Mouse (Mus musculus) intestine, embryonic 15.5 days (tissue): Measurements from ENCODE around the gene Hes6. TPM values are rescaled to one million over a fixed set of nuclear protein-coding genes. Genes with fewer than 3 reads are reported as not detected.

Experiments used
- ATAC-seq: fragments of 200-750 bp; cut with Nextera tagmentation; 2 replicates; pipeline ENCODE4 v1.8.0; 2017; ENCODE audit warnings: moderate TSS enrichment, moderate library complexity
- H3K27ac ChIP-seq: fragments of 300-500 bp; sonication (generic); 2 replicates; pipeline ENCODE4 v1.5.1; 2015; ENCODE audit warnings: mild to moderate bottlenecking, inconsistent platforms
- H3K27me3 ChIP-seq: fragments of 300-500 bp; sonication (generic); replicated peaks from 2 replicates; pipeline ENCODE4 v1.6.1; 2015; ENCODE audit warnings: inconsistent platforms
- H3K36me3 ChIP-seq: fragments of 300-500 bp; sonication (generic); 2 replicates; pipeline ENCODE4 v1.6.1; 2015; ENCODE audit warnings: inconsistent platforms
- H3K4me1 ChIP-seq: fragments of 300-500 bp; sonication (generic); replicated peaks from 2 replicates; pipeline ENCODE4 v1.6.1; 2015; ENCODE audit warnings: inconsistent platforms
- H3K4me2 ChIP-seq: fragments of 300-500 bp; sonication (generic); replicated peaks from 2 replicates; pipeline ENCODE4 v1.6.1; 2015; ENCODE audit warnings: mild to moderate bottlenecking, inconsistent platforms
- H3K4me3 ChIP-seq: fragments of 300-500 bp; sonication (generic); replicated peaks from 2 replicates; pipeline ENCODE4 v1.5.1; 2015; ENCODE audit warnings: inconsistent platforms
- H3K9ac ChIP-seq: fragments of 300-500 bp; sonication (generic); 2 replicates; pipeline ENCODE4 v1.6.1; 2015; ENCODE audit warnings: inconsistent platforms
- H3K9me3 ChIP-seq: fragments of 300-500 bp; sonication (generic); 2 replicates; pipeline ENCODE4 v1.6.1; 2016; ENCODE audit warnings: inconsistent platforms
- WGBS: fragments of 180-500 bp; shearing (Covaris S2); methylation state at CpG from one replicate; pipeline ENCODE4 v1.1.7; 2015; 5-methylcytosine and 5-hydroxymethylcytosine counted together
- polyA plus RNA-seq: library from polyadenylated mRNA; unstranded; fragments of >200 nt; fragmentation: Nextera tagmentation; extraction: Ambion mirVana; gene quantifications from 2 replicates; pipeline ENCODE4 v1.2.1, GENCODE M21; 2015

Hes6 gene
- polyA plus RNA-seq, 1 experiment from 2014 or later = 94.0 TPM

- no peaks in the 10 kb centered on the region for H3K36me3 ChIP-seq
- H3K27ac ChIP-seq = peak overlapping the region; percentile 90; the same call in 1 of the 2 replicates
- H3K4me1 ChIP-seq = peaks cover 30% of the 10 kb centered on the region
- no peak overlapping the region for H3K9ac ChIP-seq
- ATAC-seq = no peak
- no peak overlapping the region for H3K4me3 ChIP-seq
- 72% methylated on average over 4 of the region's 4 CpGs for WGBS
- H3K4me2 ChIP-seq = peak overlapping the region; percentile 96; the same call in 1 of the 2 replicates
- no peaks in the 10 kb centered on the region for H3K9me3 ChIP-seq
- H3K27me3 ChIP-seq = no peaks in the 10 kb centered on the region
Observed at GRCm38 (mm10) chr1:91414903-91415302, 1.1 kb upstream of the Hes6 start.

DNA sequence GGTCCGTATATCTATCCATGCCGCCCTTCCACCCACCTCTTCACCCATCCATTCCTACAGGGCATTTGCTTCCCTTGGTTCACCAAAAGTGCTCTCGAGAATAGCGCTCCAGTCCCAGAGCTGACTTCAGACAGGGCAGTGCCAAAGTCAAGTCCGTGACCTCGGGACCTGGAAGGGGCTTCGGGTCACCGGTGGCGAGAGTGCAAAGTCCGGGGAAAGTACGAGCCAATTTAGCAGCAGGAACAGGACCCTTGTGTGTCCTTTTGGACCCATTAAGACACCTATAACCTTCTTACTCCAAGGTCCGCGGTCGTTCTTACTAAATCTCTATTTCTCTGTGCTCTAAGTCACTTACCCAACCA, 321 bp downstream of the Hes6 start:
- Histone ChIP-seq H3K27me3 (no peaks in the 10 kb centered on the region), H3K27ac (peak overlapping the region; percentile 90), H3K4me1 (peaks cover 30% of the 10 kb centered on the region), H3K36me3 (no peaks in the 10 kb centered on the region), H3K9ac (peak overlapping the region; percentile 51), H3K9me3 (no peaks in the 10 kb centered on the region), H3K4me3 (peak overlapping the region; percentile 68), H3K4me2 (peak overlapping the region; percentile 96)
- ATAC-seq = peak; percentile 11
- WGBS = under 1% methylated on average over 14 of the region's 14 CpGs

DNA sequence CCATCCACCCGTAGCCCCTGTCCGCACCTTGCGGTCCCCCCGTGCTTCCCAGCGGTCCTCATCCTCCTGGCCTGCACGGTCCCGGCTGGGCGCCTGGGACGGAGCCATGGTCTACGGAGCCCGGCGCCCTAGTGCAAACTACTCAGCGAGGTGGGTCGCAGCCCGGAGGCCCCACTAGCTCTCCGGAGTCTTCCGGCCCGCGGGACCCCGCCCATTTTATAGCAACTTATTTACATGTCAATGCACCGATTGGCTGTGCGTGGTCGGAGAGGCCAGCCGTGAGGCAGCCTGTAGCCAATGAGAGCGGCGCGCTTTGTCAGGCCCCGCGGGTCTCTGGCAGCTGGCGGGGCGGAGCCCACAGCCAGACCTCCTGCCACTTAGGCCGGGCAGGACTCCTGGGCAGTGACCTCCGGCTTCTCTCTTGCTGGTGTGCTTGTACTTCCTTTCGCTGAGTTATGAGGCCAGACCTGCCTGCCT, 770 bp downstream of the Hes6 start:
- peak overlapping the region; percentile 90 for H3K27ac ChIP-seq
- H3K4me1 ChIP-seq = peaks cover 30% of the 10 kb centered on the region
- no peaks in the 10 kb centered on the region for H3K9me3 ChIP-seq
- H3K27me3 ChIP-seq = no peaks in the 10 kb centered on the region
- no peaks in the 10 kb centered on the region for H3K36me3 ChIP-seq
- peak overlapping the region; percentile 89 for H3K9ac ChIP-seq
- WGBS = under 1% methylated on average over 34 of the region's 34 CpGs
- peak; percentile 96 for ATAC-seq
- peak overlapping the region; percentile 96 for H3K4me2 ChIP-seq
- H3K4me3 ChIP-seq = peak overlapping the region; percentile 68

GRCm38 (mm10) chr1:91412286-91413029, 1.4 kb downstream of the Hes6 start:
- Histone ChIP-seq H3K4me1 (peaks cover 30% of the 10 kb centered on the region), H3K27ac (peak overlapping the region; percentile 70), H3K4me2 (peak overlapping the region; percentile 96), H3K9me3 (no peaks in the 10 kb centered on the region), H3K36me3 (no peaks in the 10 kb centered on the region), H3K4me3 (peak overlapping the region; percentile 68), H3K27me3 (no peaks in the 10 kb centered on the region), H3K9ac (peak overlapping the region; percentile 89)
- 3% methylated on average over 59 of the region's 65 CpGs for WGBS
- peak; percentile 62 for ATAC-seq

DNA sequence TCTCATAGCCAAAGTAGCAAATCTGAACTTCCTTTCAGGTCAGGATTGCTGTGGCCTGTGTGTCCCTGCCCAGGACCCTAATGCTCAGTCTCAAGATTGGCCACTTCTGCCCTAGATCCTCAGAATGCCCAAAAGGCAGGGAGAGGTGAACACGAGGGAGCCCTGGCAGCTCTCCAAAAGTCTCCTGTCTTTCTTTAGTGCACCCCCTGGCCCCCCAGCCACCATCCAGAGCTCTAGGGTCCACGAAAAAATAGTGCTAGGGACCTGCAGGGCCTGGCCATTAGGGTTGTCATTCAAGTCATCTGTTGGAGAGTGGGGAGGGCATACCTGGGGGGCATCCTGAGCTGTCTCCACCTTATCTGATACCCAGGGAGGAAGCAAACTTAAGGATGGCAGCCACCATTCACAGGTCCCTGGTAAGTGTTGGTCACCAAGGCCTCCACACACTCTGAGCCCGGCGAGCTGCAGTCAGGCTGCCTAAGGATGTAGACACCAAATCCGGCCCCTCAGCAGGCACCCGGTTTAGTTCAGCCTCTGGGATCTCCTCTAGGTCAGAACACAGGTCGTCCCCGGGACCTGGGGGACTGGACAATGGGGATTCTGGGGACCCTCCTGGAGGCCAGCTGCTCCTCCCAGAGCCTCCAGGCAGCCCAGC, 2.1 kb downstream of the Hes6 start:
- 74% methylated on average over 8 of the region's 8 CpGs for WGBS
- Histone ChIP-seq H3K27me3 (no peaks in the 10 kb centered on the region), H3K4me3 (peak overlapping the region; percentile 68), H3K36me3 (no peaks in the 10 kb centered on the region), H3K9me3 (no peaks in the 10 kb centered on the region), H3K27ac (no peak overlapping the region), H3K9ac (peak overlapping the region; percentile 89), H3K4me1 (peaks cover 30% of the 10 kb centered on the region), H3K4me2 (peak overlapping the region; percentile 96)
- no peak for ATAC-seq

DNA sequence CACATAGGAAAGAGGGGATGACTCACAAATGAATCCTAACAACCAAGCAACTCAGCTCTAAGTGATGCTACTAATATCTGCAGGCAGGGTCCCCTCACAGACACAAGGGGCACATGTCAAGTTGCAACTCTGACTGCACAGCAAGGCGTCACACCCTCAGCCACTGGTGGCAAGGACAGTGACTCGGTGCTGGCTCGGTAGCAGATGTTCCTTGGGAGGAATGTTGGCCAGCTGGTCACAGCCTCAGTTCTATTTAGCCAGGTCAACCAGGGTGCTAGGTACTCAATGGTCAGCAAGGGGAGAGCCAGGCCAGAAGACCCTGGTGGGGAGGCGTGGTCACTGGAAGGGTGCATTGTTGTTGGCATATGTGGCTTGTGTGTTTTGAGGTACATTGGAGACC, 6.0 kb downstream of the Hes6 start:
- no peaks in the 10 kb centered on the region for H3K36me3 ChIP-seq
- H3K4me3 ChIP-seq = no peak overlapping the region
- peaks cover 12% of the 10 kb centered on the region for H3K4me1 ChIP-seq
- no peaks in the 10 kb centered on the region for H3K9me3 ChIP-seq
- no peaks in the 10 kb centered on the region for H3K27me3 ChIP-seq
- no peak for ATAC-seq
- H3K27ac ChIP-seq = no peak overlapping the region
- 76% methylated on average over 4 of the region's 4 CpGs for WGBS
- H3K4me2 ChIP-seq = no peak overlapping the region
- H3K9ac ChIP-seq = no peak overlapping the region

DNA sequence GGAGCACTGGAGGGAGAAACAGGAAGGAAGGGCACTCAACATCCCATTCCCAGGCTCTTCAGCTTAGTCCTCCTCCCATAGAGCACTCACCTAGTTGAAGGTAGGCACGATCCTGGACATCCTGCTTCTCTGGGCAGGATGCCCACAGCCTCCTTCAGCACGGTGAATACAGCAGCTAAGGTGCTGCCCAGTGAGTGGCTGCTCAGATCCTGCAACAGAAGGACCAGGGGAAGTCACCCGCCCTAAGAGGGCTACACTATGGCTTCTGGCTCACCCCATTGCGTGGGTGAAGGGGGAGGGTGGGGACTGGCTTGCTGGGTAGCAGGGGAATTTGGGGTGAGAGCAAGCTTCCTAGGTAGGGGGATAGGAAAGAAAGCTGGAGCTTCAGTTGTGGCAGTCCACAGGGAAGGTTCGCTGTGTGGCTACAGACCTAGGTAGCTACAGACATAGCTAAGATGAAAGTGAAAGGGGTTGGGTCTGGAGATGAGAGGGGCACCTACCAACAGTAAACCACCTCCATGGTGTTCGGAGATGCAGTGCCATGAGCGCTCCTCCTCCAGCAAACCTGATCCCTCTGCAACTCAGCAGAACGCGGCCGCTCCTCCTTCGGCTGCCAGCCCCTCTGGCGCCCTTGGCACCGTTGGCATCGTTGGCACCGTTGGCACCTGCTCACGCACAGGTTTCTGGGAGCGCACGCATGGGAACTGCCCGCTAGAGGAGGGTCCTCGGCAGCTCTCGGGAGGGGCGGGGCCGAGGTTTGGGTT, 8.2 kb downstream of the Hes6 start:
- Histone ChIP-seq H3K4me3 (no peak overlapping the region), H3K9me3 (no peaks in the 10 kb centered on the region), H3K9ac (no peak overlapping the region), H3K4me2 (no peak overlapping the region), H3K27ac (no peak overlapping the region), H3K4me1 (no peaks in the 10 kb centered on the region), H3K36me3 (no peaks in the 10 kb centered on the region), H3K27me3 (no peaks in the 10 kb centered on the region)
- 0 out of 2 replicates have a peak, but pooled peaks have one; percentile 28 for ATAC-seq
- 55% methylated on average over 23 of the region's 23 CpGs for WGBS

- no peak for ATAC-seq
- 17% methylated on average over 1 of the region's 1 CpGs for WGBS
- Histone ChIP-seq H3K27ac (no peak overlapping the region), H3K4me2 (no peak overlapping the region), H3K36me3 (no peaks in the 10 kb centered on the region), H3K9me3 (no peaks in the 10 kb centered on the region), H3K27me3 (no peaks in the 10 kb centered on the region), H3K9ac (no peak overlapping the region), H3K4me1 (no peaks in the 10 kb centered on the region), H3K4me3 (no peak overlapping the region)
Observed at GRCm38 (mm10) chr1:91404976-91405375, 8.9 kb downstream of the Hes6 start.

DNA sequence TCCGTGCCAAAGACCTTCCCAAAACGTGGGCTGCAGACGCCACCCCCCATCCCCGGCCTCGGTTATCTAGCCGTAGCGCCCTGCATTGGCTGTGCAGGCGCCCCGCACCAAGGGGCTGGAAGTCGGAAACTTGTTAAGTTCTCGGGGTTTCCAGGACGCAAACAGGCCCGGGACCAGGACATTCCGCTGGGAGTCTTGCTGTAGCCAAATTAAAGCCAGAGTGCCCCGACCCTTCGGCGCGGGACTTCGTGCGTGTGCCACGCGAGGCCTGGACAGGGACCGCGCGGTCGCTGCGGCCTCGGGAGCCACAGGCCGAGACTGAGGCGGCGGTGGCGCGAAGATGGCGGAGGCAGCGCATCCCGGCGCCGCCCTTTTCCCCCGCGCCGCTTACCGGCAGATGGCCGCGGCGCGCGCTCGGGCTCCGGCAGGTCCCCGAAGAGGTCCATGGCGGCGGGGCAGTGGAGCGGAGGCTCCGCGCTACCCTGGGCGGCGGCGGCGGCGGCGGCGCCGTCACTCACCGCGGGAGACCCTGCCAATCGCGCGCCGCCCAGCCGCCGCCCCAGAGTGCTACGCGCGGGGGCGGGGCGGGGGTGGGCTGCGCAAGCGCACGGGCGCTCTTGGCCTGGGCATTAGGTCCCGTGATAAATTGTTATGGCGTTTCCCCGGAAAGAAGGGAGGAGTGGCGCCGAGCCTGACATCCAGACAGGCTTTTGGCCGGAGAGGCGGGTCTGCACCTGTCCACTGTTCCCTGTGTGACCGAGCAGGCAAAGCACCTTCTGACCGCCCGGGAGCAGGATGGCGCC, 15.4 kb downstream of the Hes6 start, which contains the start of gene Ilkap:
Gene Ilkap (minus strand): TSS at position 556 of the 803 bp plus-strand sequence.
- Histone ChIP-seq H3K4me1 (peaks cover 6% of the 10 kb centered on the region), H3K27ac (peak within 1 kb of the TSS; percentile 86), H3K36me3 (no peaks in the 10 kb centered on the region; the same call in 1 of the 2 replicates), H3K27me3 (no peaks in the 10 kb centered on the region), H3K4me3 (peak within 1 kb of the TSS; percentile 89), H3K9ac (peak within 1 kb of the TSS; percentile 95), H3K9me3 (no peaks in the 10 kb centered on the region), H3K4me2 (peak within 1 kb of the TSS; percentile 82)
- WGBS = under 1% methylated on average over 60 of the region's 91 CpGs
- peak; percentile 99 for ATAC-seq

DNA sequence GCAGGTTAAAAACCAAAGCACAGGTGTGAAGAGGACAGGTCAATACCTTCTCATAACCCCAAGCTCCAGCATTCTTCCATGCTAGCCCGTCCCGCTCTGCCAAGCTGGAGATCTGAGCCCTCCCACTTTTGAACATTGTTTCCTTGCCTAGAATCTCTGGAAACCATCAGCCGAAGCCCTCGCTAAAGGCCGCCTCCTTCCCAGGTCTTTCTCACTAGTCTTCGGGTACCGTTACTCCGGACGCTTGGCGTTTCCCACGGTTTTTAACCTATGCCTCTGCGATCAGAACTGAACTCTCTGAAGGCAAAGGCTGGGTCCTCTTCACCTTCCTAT, 15.9 kb downstream of the Hes6 start:
- 1% methylated on average over 12 of the region's 12 CpGs for WGBS
- peaks cover 6% of the 10 kb centered on the region for H3K4me1 ChIP-seq
- H3K9ac ChIP-seq = peak overlapping the region; percentile 95
- H3K27ac ChIP-seq = peak overlapping the region; percentile 86
- peak; percentile 9; the same call in 1 of the 2 replicates for ATAC-seq
- H3K4me3 ChIP-seq = peak overlapping the region; percentile 89
- no peaks in the 10 kb centered on the region for H3K27me3 ChIP-seq
- H3K4me2 ChIP-seq = peak overlapping the region; percentile 82
- no peaks in the 10 kb centered on the region; the same call in none of the 2 replicates for H3K36me3 ChIP-seq
- H3K9me3 ChIP-seq = no peaks in the 10 kb centered on the region

GRCm38 (mm10) chr1:91390369-91390768, 23.5 kb downstream of the Hes6 start:
- Histone ChIP-seq H3K36me3 (peaks cover 19% of the 10 kb centered on the region), H3K9me3 (no peaks in the 10 kb centered on the region), H3K4me3 (no peak overlapping the region), H3K4me2 (no peak overlapping the region), H3K27ac (no peak overlapping the region), H3K4me1 (0 out of 2 replicates have a peak, but pooled peaks cover 3% of the 10 kb centered on the region), H3K27me3 (no peaks in the 10 kb centered on the region), H3K9ac (no peak overlapping the region)
- ATAC-seq = peak; percentile 82
- 74% methylated on average over 5 of the region's 5 CpGs for WGBS
